Mouse (Mus musculus) embryonic facial prominence, embryonic 11.5 days (tissue): ENCODE data around the gene Shoc2. TPM values are rescaled to one million over a fixed set of nuclear protein-coding genes. Genes with fewer than 3 reads are reported as not detected.
"Not testable (repeated sequence)": the region's sequence is repeated elsewhere in the genome, so short reads cannot be mapped to it uniquely, and the experiment has no call there.

Experiments used
- ATAC-seq: fragments of 200-750 bp; cut with Nextera tagmentation; replicated peaks from 2 replicates; pipeline ENCODE4 v1.8.0; 2017; ENCODE audit warnings: low read depth; ENCODE audit not compliant: insufficient number of reproducible peaks, low FRiP score, low TSS enrichment
- DNase-seq: peaks from one replicate; pipeline ENCODE4 v3.0.0-alpha.2; 2015; ENCODE audit warnings: low spot score
- H3K27ac ChIP-seq: fragments of 300-500 bp; sonication (generic); replicated peaks from 2 replicates; pipeline ENCODE4 v1.5.1; 2014; ENCODE audit warnings: mild to moderate bottlenecking, low read depth, low read length, control low read depth
- H3K27me3 ChIP-seq: fragments of 300-500 bp; sonication (generic); 2 replicates; pipeline ENCODE4 v1.6.1; 2014; ENCODE audit warnings: mild to moderate bottlenecking, low read length, moderate library complexity, mixed read lengths; ENCODE audit not compliant: control insufficient read depth, insufficient read depth
- H3K36me3 ChIP-seq: fragments of 300-500 bp; sonication (generic); replicated peaks from 2 replicates; pipeline ENCODE4 v1.6.1; 2014; ENCODE audit warnings: low read depth, mild to moderate bottlenecking, low read length, moderate library complexity, mixed read lengths; ENCODE audit not compliant: control insufficient read depth, insufficient read depth
- H3K4me1 ChIP-seq: fragments of 300-500 bp; sonication (generic); 2 replicates; pipeline ENCODE4 v1.6.1; 2014; ENCODE audit warnings: low read length, mixed read lengths; ENCODE audit not compliant: control insufficient read depth, insufficient read depth
- H3K4me2 ChIP-seq: fragments of 300-500 bp; sonication (generic); 2 replicates; pipeline ENCODE4 v1.6.1; 2014; ENCODE audit warnings: low read depth, mild to moderate bottlenecking, control low read depth, low read length, moderate library complexity
- H3K4me3 ChIP-seq: fragments of 300-500 bp; sonication (generic); 2 replicates; pipeline ENCODE4 v1.5.1; 2014; ENCODE audit warnings: low read depth, low read length, control low read depth
- H3K9ac ChIP-seq: fragments of 300-500 bp; sonication (generic); replicated peaks from 2 replicates; pipeline ENCODE4 v1.6.1; 2014; ENCODE audit warnings: mild to moderate bottlenecking, control low read depth, low read length
- H3K9me3 ChIP-seq: fragments of 300-500 bp; sonication (generic); replicated peaks from 2 replicates; pipeline ENCODE4 v1.6.1; 2016; ENCODE audit warnings: mild to moderate bottlenecking, low read length, inconsistent platforms, mixed read lengths; ENCODE audit not compliant: control insufficient read depth
- WGBS: fragments of 180-500 bp; shearing (Covaris S2); extraction: QIAGEN DNeasy Blood & Tissue Kit; methylation state at CpG from one replicate; pipeline ENCODE4 v1.1.7; 2014; 5-methylcytosine and 5-hydroxymethylcytosine counted together
- polyA plus RNA-seq: library from polyadenylated mRNA; unstranded; fragments of >200 nt; fragmentation: Nextera tagmentation; extraction: Ambion mirVana; gene quantifications from 2 replicates; pipeline ENCODE4 v1.2.1, GENCODE M21; 2014

Gene Shoc2
- polyA plus RNA-seq, 1 experiment from 2014 or later: 79.7 TPM

GRCm38 (mm10) chr19:53921996-53922395 is 22.1 kb upstream of the Shoc2 start:
- 96% methylated on average over 3 of the region's 3 CpGs for WGBS
- not testable (repeated sequence) for H3K4me1 ChIP-seq, H3K4me3 ChIP-seq, H3K27me3 ChIP-seq, DNase-seq, H3K9me3 ChIP-seq, H3K4me2 ChIP-seq, H3K27ac ChIP-seq, ATAC-seq, H3K9ac ChIP-seq, H3K36me3 ChIP-seq

- H3K9ac ChIP-seq: no peak overlapping the region
These were observed 18.8 kb upstream of the Shoc2 start for GRCm38 (mm10) chr19:53925338-53925751.

GRCm38 (mm10) chr19:53926705-53927104 is 17.4 kb upstream of the Shoc2 start:
- ATAC-seq: no peak
- no peak overlapping the region for H3K4me3 ChIP-seq
- H3K27me3 ChIP-seq: no peaks in the 10 kb centered on the region
- H3K27ac ChIP-seq: no peak overlapping the region
- H3K9me3 ChIP-seq: no peaks in the 10 kb centered on the region
- H3K36me3 ChIP-seq: no peaks in the 10 kb centered on the region; the same call in 1 of the 2 replicates
- 94% methylated on average over 1 of the region's 1 CpGs for WGBS
- H3K4me2 ChIP-seq: no peak overlapping the region
- DNase-seq: no peak
- no peak overlapping the region for H3K9ac ChIP-seq
- H3K4me1 ChIP-seq: no peaks in the 10 kb centered on the region

More at GRCm38 (mm10) chr19:53925338-53925751, 18.8 kb upstream of the Shoc2 start:
- 86% methylated on average over 2 of the region's 2 CpGs for WGBS
- Histone ChIP-seq H3K9me3 (no peaks in the 10 kb centered on the region), H3K4me3 (no peak overlapping the region), H3K36me3 (no peaks in the 10 kb centered on the region; the same call in 1 of the 2 replicates), H3K27ac (no peak overlapping the region), H3K4me1 (no peaks in the 10 kb centered on the region), H3K27me3 (no peaks in the 10 kb centered on the region), H3K4me2 (no peak overlapping the region)
- DNase-seq: peak; percentile 74
- no peak for ATAC-seq

- DNase-seq (no peak), ATAC-seq (no peak)
- no peaks in the 10 kb centered on the region for H3K9me3 ChIP-seq
- H3K4me3 ChIP-seq: no peak overlapping the region
- H3K4me2 ChIP-seq: no peak overlapping the region
- WGBS: 92% methylated on average over 3 of the region's 3 CpGs
- H3K27me3 ChIP-seq: no peaks in the 10 kb centered on the region
- no peaks in the 10 kb centered on the region for H3K4me1 ChIP-seq
- no peak overlapping the region for H3K9ac ChIP-seq
- no peaks in the 10 kb centered on the region; the same call in 1 of the 2 replicates for H3K36me3 ChIP-seq
- H3K27ac ChIP-seq: no peak overlapping the region
These were observed 14.9 kb upstream of the Shoc2 start for GRCm38 (mm10) chr19:53929218-53929617.

- no peaks in the 10 kb centered on the region for H3K9me3 ChIP-seq
- no peak overlapping the region for H3K27ac ChIP-seq
- ATAC-seq: no peak
- H3K4me3 ChIP-seq: no peak overlapping the region
- no peak for DNase-seq
- no peaks in the 10 kb centered on the region for H3K27me3 ChIP-seq
- H3K36me3 ChIP-seq: no peaks in the 10 kb centered on the region; the same call in 1 of the 2 replicates
- H3K4me1 ChIP-seq: no peaks in the 10 kb centered on the region
- no peak overlapping the region for H3K4me2 ChIP-seq
- H3K9ac ChIP-seq: no peak overlapping the region
These were observed 11.1 kb upstream of the Shoc2 start for GRCm38 (mm10) chr19:53933050-53933449.

- no peak for DNase-seq
- ATAC-seq: no peak
- H3K4me2 ChIP-seq: no peak overlapping the region
- H3K36me3 ChIP-seq: no peaks in the 10 kb centered on the region; the same call in 1 of the 2 replicates
- H3K9me3 ChIP-seq: no peaks in the 10 kb centered on the region
- H3K4me3 ChIP-seq: no peak overlapping the region
- H3K9ac ChIP-seq: no peak overlapping the region
- H3K27ac ChIP-seq: no peak overlapping the region
- H3K27me3 ChIP-seq: no peaks in the 10 kb centered on the region
- H3K4me1 ChIP-seq: no peaks in the 10 kb centered on the region
These were observed 10.1 kb upstream of the Shoc2 start for GRCm38 (mm10) chr19:53934046-53934445.

GRCm38 (mm10) chr19:53939467-53939866 is 4.6 kb upstream of the Shoc2 start:
- Histone ChIP-seq H3K9me3 (no peaks in the 10 kb centered on the region), H3K4me2 (no peak overlapping the region)
- WGBS: 89% methylated on average over 4 of the region's 4 CpGs

GRCm38 (mm10) chr19:53941139-53941538 is 3.0 kb upstream of the Shoc2 start:
- H3K9ac ChIP-seq: no peak overlapping the region
- ATAC-seq (no peak), DNase-seq (no peak)
- H3K27ac ChIP-seq: no peak overlapping the region
- no peaks in the 10 kb centered on the region for H3K27me3 ChIP-seq
- no peaks in the 10 kb centered on the region for H3K4me1 ChIP-seq
- no peaks in the 10 kb centered on the region; the same call in 1 of the 2 replicates for H3K36me3 ChIP-seq
- 92% methylated on average over 4 of the region's 4 CpGs for WGBS
- H3K4me3 ChIP-seq: no peak overlapping the region
- no peaks in the 10 kb centered on the region for H3K9me3 ChIP-seq
- H3K4me2 ChIP-seq: no peak overlapping the region

More at GRCm38 (mm10) chr19:53939467-53939866, 4.6 kb upstream of the Shoc2 start:
- Histone ChIP-seq H3K36me3 (no peaks in the 10 kb centered on the region; the same call in 1 of the 2 replicates), H3K27me3 (no peaks in the 10 kb centered on the region), H3K4me3 (no peak overlapping the region), H3K4me1 (no peaks in the 10 kb centered on the region), H3K27ac (no peak overlapping the region), H3K9ac (no peak overlapping the region)
- DNase-seq (no peak), ATAC-seq (no peak)
